Comparison of ENCODE assay signal across 7 mouse cellular contexts in the genomic region with DNA sequence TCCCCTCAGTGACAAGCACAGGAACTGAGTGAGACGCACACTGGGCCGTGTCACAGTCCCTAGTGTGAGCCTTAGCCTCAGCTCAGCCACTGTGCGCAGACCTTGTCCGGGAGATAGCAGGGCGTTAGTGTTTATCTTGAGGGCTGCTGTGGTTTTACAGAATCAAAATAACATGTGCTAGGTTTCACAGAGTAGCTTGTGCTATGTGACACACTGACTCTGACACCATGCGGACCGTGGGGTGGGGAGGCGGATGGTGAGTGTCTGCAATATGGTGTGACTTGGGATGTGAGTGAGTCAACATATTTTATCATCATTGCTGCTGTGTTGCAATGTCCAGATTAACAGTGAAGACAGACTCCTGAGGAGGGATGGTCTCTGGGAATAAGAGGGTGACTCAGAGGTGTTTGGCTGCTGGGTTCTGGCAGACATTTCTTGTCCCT. TPM values are rescaled to one million over a fixed set of nuclear protein-coding genes. Genes with fewer than 3 reads are reported as not detected.
DNase-seq lines count a peak whose midpoint lies in the region; ATAC-seq lines count a peak whose summit lies in the region.

No protein-coding gene starts in this region.

- no peaks in the 10 kb centered on the region for H3K9me3 ChIP-seq in hindbrain, embryonic 13.5 days

- WGBS in hindbrain, embryonic 13.5 days, result 90% methylated on average over 8 of the region's 8 CpGs

- peaks cover 17% of the 10 kb centered on the region; the same call in 1 of the 2 replicates for H3K36me3 ChIP-seq in hindbrain, embryonic 13.5 days

- H3K4me1 ChIP-seq in hindbrain, embryonic 13.5 days (replicated peaks), result 0 out of 2 replicates have a peak, but pooled peaks cover 4% of the 10 kb centered on the region

- H3K4me2 ChIP-seq in hindbrain, embryonic 13.5 days, result no peak overlapping the region

- no peaks in the 10 kb centered on the region for H3K27me3 ChIP-seq in hindbrain, embryonic 13.5 days

- DNase-seq in urinary bladder, postnatal 14 days (ENCODE audit: low spot score), result peak; percentile 42
- DNase-seq in urinary bladder, adult 2 months (ENCODE audit: low spot score), result no peak
- DNase-seq in heart, postnatal 4 days, result peak; percentile 36
- DNase-seq in layer of hippocampus, postnatal 14 days (ENCODE audit: low spot score in 2 of 2), result no peak
- DNase-seq in cerebellum, postnatal 25 days, result no peak

- peak; percentile 90 for ATAC-seq in common myeloid progenitor, adult 5-6 weeks (replicated peaks; ENCODE audit: low read depth, poor library complexity, severe bottlenecking)
- no peak for ATAC-seq in hindbrain, embryonic 13.5 days (ENCODE audit: low FRiP score)

- H3K4me3 ChIP-seq in hindbrain, embryonic 13.5 days, result no peak overlapping the region

- no peak overlapping the region for H3K27ac ChIP-seq in hindbrain, embryonic 13.5 days

- H3K9ac ChIP-seq in hindbrain, embryonic 13.5 days, result no peak overlapping the region

RNA-seq across cellular contexts. Expression of a gene that starts 17.1 kb away (rescaled TPM):
- 11.3 and 13.6 TPM in 2 replicates for polyA plus RNA-seq in urinary bladder, adult 2 months (2012; rRNA removed)
- 0.97 and 2.5 TPM in 2 replicates for total RNA-seq in common myeloid progenitor, adult 5-6 weeks (2017)
- total RNA-seq in heart, postnatal 4 days (2021), result 1 to 10 TPM; 9.1 to 9.3 TPM
- total RNA-seq in layer of hippocampus, postnatal 14 days (2021), result 1 to 10 TPM; 6.6 to 7.9 TPM
- polyA plus RNA-seq in hindbrain, embryonic 13.5 days (2015; fragmentation: Nextera tagmentation; extraction: Ambion mirVana), result 5.3 and 5.5 TPM in 2 replicates

RNA-seq across cellular contexts. Expression of a gene that starts 35.4 kb away (rescaled TPM):
- 36.5 and 37.6 TPM in 2 replicates for polyA plus RNA-seq in urinary bladder, adult 2 months (2012; rRNA removed)
- 51.6 and 60.3 TPM in 2 replicates for total RNA-seq in common myeloid progenitor, adult 5-6 weeks (2017)
- total RNA-seq in heart, postnatal 4 days (2021), result 10 to 100 TPM; 51.4 to 53.6 TPM
- 100 to 1,000 TPM; 150 to 162 TPM for total RNA-seq in layer of hippocampus, postnatal 14 days (2021)
- 54.0 TPM in 2 replicates for polyA plus RNA-seq in hindbrain, embryonic 13.5 days (2015; fragmentation: Nextera tagmentation; extraction: Ambion mirVana)

Comparison
In these comparisons a context has a peak if more than half of its experiments do, and no peak if none do; other contexts are left out.
1. DNase-seq: peak in urinary bladder, postnatal 14 days (single experiment) and heart, postnatal 4 days (single experiment); none in urinary bladder, adult 2 months (single experiment), layer of hippocampus, postnatal 14 days (0 of 2) and cerebellum, postnatal 25 days (0 of 2).